Mouse (Mus musculus): ENCODE data around the gene Cdh3. TPM values are rescaled to one million over a fixed set of nuclear protein-coding genes. Genes with fewer than 3 reads are reported as not detected.

Cdh3 gene
- polyA plus RNA-seq, 1 experiment from 2014 or later, result 0.65 TPM

GRCm38 (mm10) chr8:106504241-106504640 is 6.5 kb upstream of the Cdh3 start:
- TF ChIP-seq CTCF (IDR thresholded peaks at IDR 0.05; ENCODE audit: low read depth) (no peak), EP300 (IDR thresholded peaks at IDR 0.05; ENCODE audit: low read depth) (no peak)
- Histone ChIP-seq H3K9ac (replicated peaks) (no peak overlapping the region), H3K4me3 (ENCODE audit: low read depth, low read length) (no peak overlapping the region), H3K4me1 (ENCODE audit: insufficient read depth) (0 out of 2 replicates have a peak, but pooled peaks cover 3% of the 10 kb centered on the region), H3K36me3 (replicated peaks; ENCODE audit: insufficient read depth, low read length) (no peaks in the 10 kb centered on the region), H3K27ac (ENCODE audit: low read depth) (no peak overlapping the region), H3K9me3 (ENCODE audit: low read length) (no peaks in the 10 kb centered on the region), H3K27me3 (ENCODE audit: insufficient read depth, low read length) (peaks cover 32% of the 10 kb centered on the region), H3K4me2 (ENCODE audit: low read depth, low read length) (no peak overlapping the region)
- DNase-seq, result no peak
- 82% methylated on average over 7 of the region's 7 CpGs for WGBS (ENCODE audit: insufficient replicate concordance)
- ATAC-seq, result no peak

GRCm38 (mm10) chr8:106505328-106505965 is 5.2 kb upstream of the Cdh3 start:
- H3K9me3 ChIP-seq (ENCODE audit: low read length), result no peaks in the 10 kb centered on the region
- no peak overlapping the region for H3K27ac ChIP-seq (ENCODE audit: low read depth)
- H3K36me3 ChIP-seq (replicated peaks; ENCODE audit: insufficient read depth, low read length), result no peaks in the 10 kb centered on the region
- H3K4me3 ChIP-seq (ENCODE audit: low read depth, low read length), result no peak overlapping the region
- H3K4me1 ChIP-seq (ENCODE audit: insufficient read depth), result peaks cover 6% of the 10 kb centered on the region; the same call in 1 of the 2 replicates
- ATAC-seq, result no peak
- no peak overlapping the region for H3K4me2 ChIP-seq (ENCODE audit: low read depth, low read length)
- no peak for DNase-seq
- WGBS (ENCODE audit: insufficient replicate concordance), result 47% methylated on average over 10 of the region's 10 CpGs
- H3K27me3 ChIP-seq (ENCODE audit: insufficient read depth, low read length), result peaks cover 42% of the 10 kb centered on the region
- no peak overlapping the region for H3K9ac ChIP-seq (replicated peaks)
- TF ChIP-seq CTCF (IDR thresholded peaks at IDR 0.05; ENCODE audit: low read depth) (no peak), EP300 (IDR thresholded peaks at IDR 0.05; ENCODE audit: low read depth) (no peak)

- Histone ChIP-seq H3K27me3 (ENCODE audit: insufficient read depth, low read length) (peaks cover 49% of the 10 kb centered on the region), H3K9me3 (ENCODE audit: low read length) (no peaks in the 10 kb centered on the region), H3K4me1 (ENCODE audit: insufficient read depth) (peaks cover 9% of the 10 kb centered on the region; the same call in 1 of the 2 replicates), H3K27ac (ENCODE audit: low read depth) (no peak overlapping the region), H3K9ac (replicated peaks) (no peak overlapping the region), H3K36me3 (replicated peaks; ENCODE audit: insufficient read depth, low read length) (no peaks in the 10 kb centered on the region), H3K4me2 (ENCODE audit: low read depth, low read length) (no peak overlapping the region), H3K4me3 (ENCODE audit: low read depth, low read length) (no peak overlapping the region)
- no peak for DNase-seq
- no peak for ATAC-seq
- TF ChIP-seq EP300 (IDR thresholded peaks at IDR 0.05; ENCODE audit: low read depth) (no peak), CTCF (IDR thresholded peaks at IDR 0.05; ENCODE audit: low read depth) (no peak)
- WGBS (ENCODE audit: insufficient replicate concordance), result 82% methylated on average over 1 of the region's 1 CpGs
Measured at GRCm38 (mm10) chr8:106506106-106506505, 4.6 kb upstream of the Cdh3 start.

- H3K9me3 ChIP-seq (ENCODE audit: low read length), result no peaks in the 10 kb centered on the region
Measured at GRCm38 (mm10) chr8:106507761-106508331, 2.8 kb upstream of the Cdh3 start.

GRCm38 (mm10) chr8:106508456-106508855 is 2.2 kb upstream of the Cdh3 start:
- Histone ChIP-seq H3K27me3 (ENCODE audit: insufficient read depth, low read length) (peaks cover 68% of the 10 kb centered on the region), H3K4me2 (ENCODE audit: low read depth, low read length) (no peak overlapping the region), H3K36me3 (replicated peaks; ENCODE audit: insufficient read depth, low read length) (no peaks in the 10 kb centered on the region), H3K4me1 (ENCODE audit: insufficient read depth) (peaks cover 9% of the 10 kb centered on the region; the same call in 1 of the 2 replicates), H3K9me3 (ENCODE audit: low read length) (no peaks in the 10 kb centered on the region), H3K9ac (replicated peaks) (no peak overlapping the region), H3K27ac (ENCODE audit: low read depth) (no peak overlapping the region), H3K4me3 (ENCODE audit: low read depth, low read length) (no peak overlapping the region)
- no peak for DNase-seq
- WGBS (ENCODE audit: insufficient replicate concordance), result 30% methylated on average over 3 of the region's 3 CpGs
- no peak for TF ChIP-seq EP300 (IDR thresholded peaks at IDR 0.05; ENCODE audit: low read depth)
- no peak for TF ChIP-seq CTCF (IDR thresholded peaks at IDR 0.05; ENCODE audit: low read depth)
- no peak for ATAC-seq

More at GRCm38 (mm10) chr8:106507761-106508331, 2.8 kb upstream of the Cdh3 start:
- Histone ChIP-seq H3K27ac (ENCODE audit: low read depth) (no peak overlapping the region), H3K27me3 (ENCODE audit: insufficient read depth, low read length) (peaks cover 64% of the 10 kb centered on the region), H3K9ac (replicated peaks) (no peak overlapping the region), H3K4me1 (ENCODE audit: insufficient read depth) (peaks cover 9% of the 10 kb centered on the region; the same call in 1 of the 2 replicates), H3K4me2 (ENCODE audit: low read depth, low read length) (peak overlapping the region; percentile 42), H3K36me3 (replicated peaks; ENCODE audit: insufficient read depth, low read length) (no peaks in the 10 kb centered on the region), H3K4me3 (ENCODE audit: low read depth, low read length) (peak overlapping the region; percentile 21)
- TF ChIP-seq CTCF (IDR thresholded peaks at IDR 0.05; ENCODE audit: low read depth) (no peak), EP300 (IDR thresholded peaks at IDR 0.05; ENCODE audit: low read depth) (no peak)
- ATAC-seq, result no peak
- 5% methylated on average over 30 of the region's 30 CpGs for WGBS (ENCODE audit: insufficient replicate concordance)
- DNase-seq, result peak; percentile 24

- Histone ChIP-seq H3K27ac (ENCODE audit: low read depth) (no peak overlapping the region), H3K4me3 (ENCODE audit: low read depth, low read length) (no peak overlapping the region), H3K4me2 (ENCODE audit: low read depth, low read length) (no peak overlapping the region), H3K4me1 (ENCODE audit: insufficient read depth) (peaks cover 9% of the 10 kb centered on the region; the same call in 1 of the 2 replicates), H3K9ac (replicated peaks) (no peak overlapping the region), H3K9me3 (ENCODE audit: low read length) (no peaks in the 10 kb centered on the region), H3K27me3 (ENCODE audit: insufficient read depth, low read length) (peaks cover 70% of the 10 kb centered on the region), H3K36me3 (replicated peaks; ENCODE audit: insufficient read depth, low read length) (no peaks in the 10 kb centered on the region)
- 51% methylated on average over 8 of the region's 8 CpGs for WGBS (ENCODE audit: insufficient replicate concordance)
- ATAC-seq (no peak), DNase-seq (no peak)
- no peak for TF ChIP-seq EP300 (IDR thresholded peaks at IDR 0.05; ENCODE audit: low read depth)
- no peak for TF ChIP-seq CTCF (IDR thresholded peaks at IDR 0.05; ENCODE audit: low read depth)
Measured at GRCm38 (mm10) chr8:106509079-106509780, 1.5 kb upstream of the Cdh3 start.
